Mouse (Mus musculus): ENCODE data around the gene Ccndbp1. TPM values are rescaled to one million over a fixed set of nuclear protein-coding genes. Genes with fewer than 3 reads are reported as not detected.

The Ccndbp1 gene
- total and polyA plus RNA-seq, 2 experiments from 2014 or later = 34.0 to 42.4 TPM

GRCm38 (mm10) chr2:120976308-120976707 is 31.9 kb upstream of the Ccndbp1 start:
- Histone ChIP-seq H3K4me3 (ENCODE audit: low read depth, low read length) (no peak overlapping the region), H3K4me2 (ENCODE audit: low read depth, low read length) (no peak overlapping the region)

GRCm38 (mm10) chr2:120976990-120977925 is 30.9 kb upstream of the Ccndbp1 start, which contains the start of gene Tmem62:
Tmem62 (plus strand) TSS chr2:120977017.
- peak; percentile 32 for TF ChIP-seq CTCF (IDR thresholded peaks at IDR 0.05; ENCODE audit: low read depth)
- TF ChIP-seq EP300 (IDR thresholded peaks at IDR 0.05; ENCODE audit: low read depth) = no peak
- WGBS = 1% methylated on average over 57 of the region's 71 CpGs
- Histone ChIP-seq H3K9me3 (replicated peaks; ENCODE audit: control insufficient read depth, low read length) (no peaks in the 10 kb centered on the region), H3K4me3 (ENCODE audit: low read depth, low read length) (peak within 1 kb of the TSS; percentile 75), H3K36me3 (replicated peaks; ENCODE audit: control insufficient read depth, insufficient read depth, low read length) (no peaks in the 10 kb centered on the region), H3K27me3 (ENCODE audit: control insufficient read depth, insufficient read depth, low read length) (no peaks in the 10 kb centered on the region), H3K4me2 (ENCODE audit: low read depth, low read length) (peak within 1 kb of the TSS; percentile 92), H3K4me1 (ENCODE audit: control insufficient read depth, insufficient read depth) (no peaks in the 10 kb centered on the region), H3K27ac (ENCODE audit: low read depth) (peak within 1 kb of the TSS; percentile 69), H3K9ac (replicated peaks; ENCODE audit: low read depth, low read length) (peak within 1 kb of the TSS; percentile 81)
- DNase-seq (ENCODE audit: low spot score) (peak; percentile 45), ATAC-seq (ENCODE audit: insufficient read depth, low read depth) (peak; percentile 84)

More at GRCm38 (mm10) chr2:120976308-120976707, 31.9 kb upstream of the Ccndbp1 start:
- DNase-seq (ENCODE audit: low spot score) (no peak), ATAC-seq (ENCODE audit: insufficient read depth, low read depth) (no peak)
- Histone ChIP-seq H3K9me3 (replicated peaks; ENCODE audit: control insufficient read depth, low read length) (no peaks in the 10 kb centered on the region), H3K27ac (ENCODE audit: low read depth) (no peak overlapping the region), H3K9ac (replicated peaks; ENCODE audit: low read depth, low read length) (no peak overlapping the region), H3K36me3 (replicated peaks; ENCODE audit: control insufficient read depth, insufficient read depth, low read length) (no peaks in the 10 kb centered on the region), H3K4me1 (ENCODE audit: control insufficient read depth, insufficient read depth) (no peaks in the 10 kb centered on the region), H3K27me3 (ENCODE audit: control insufficient read depth, insufficient read depth, low read length) (no peaks in the 10 kb centered on the region)
- TF ChIP-seq EP300 (IDR thresholded peaks at IDR 0.05; ENCODE audit: low read depth) (no peak), CTCF (IDR thresholded peaks at IDR 0.05; ENCODE audit: low read depth) (peak; percentile 28)
- WGBS = 51% methylated on average over 4 of the region's 4 CpGs

GRCm38 (mm10) chr2:120977926-120978692 is 30.1 kb upstream of the Ccndbp1 start:
- H3K4me3 ChIP-seq (ENCODE audit: low read depth, low read length) = peak overlapping the region; percentile 75
- no peaks in the 10 kb centered on the region for H3K27me3 ChIP-seq (ENCODE audit: control insufficient read depth, insufficient read depth, low read length)
- DNase-seq (ENCODE audit: low spot score) (no peak), ATAC-seq (ENCODE audit: insufficient read depth, low read depth) (no peak)
- peak overlapping the region; percentile 92 for H3K4me2 ChIP-seq (ENCODE audit: low read depth, low read length)
- 87% methylated on average over 8 of the region's 8 CpGs for WGBS
- peak overlapping the region; percentile 81; the same call in 1 of the 2 replicates for H3K9ac ChIP-seq (replicated peaks; ENCODE audit: low read depth, low read length)
- no peaks in the 10 kb centered on the region for H3K9me3 ChIP-seq (replicated peaks; ENCODE audit: control insufficient read depth, low read length)
- TF ChIP-seq CTCF (IDR thresholded peaks at IDR 0.05; ENCODE audit: low read depth) (no peak), EP300 (IDR thresholded peaks at IDR 0.05; ENCODE audit: low read depth) (no peak)
- H3K27ac ChIP-seq (ENCODE audit: low read depth) = peak overlapping the region; percentile 69; the same call in 1 of the 2 replicates
- H3K4me1 ChIP-seq (ENCODE audit: control insufficient read depth, insufficient read depth) = no peaks in the 10 kb centered on the region
- H3K36me3 ChIP-seq (replicated peaks; ENCODE audit: control insufficient read depth, insufficient read depth, low read length) = no peaks in the 10 kb centered on the region

- Histone ChIP-seq H3K27ac (ENCODE audit: low read depth) (no peak overlapping the region), H3K9ac (replicated peaks; ENCODE audit: low read depth, low read length) (no peak overlapping the region), H3K4me1 (ENCODE audit: control insufficient read depth, insufficient read depth) (no peaks in the 10 kb centered on the region), H3K36me3 (replicated peaks; ENCODE audit: control insufficient read depth, insufficient read depth, low read length) (no peaks in the 10 kb centered on the region), H3K4me3 (ENCODE audit: low read depth, low read length) (no peak overlapping the region), H3K4me2 (ENCODE audit: low read depth, low read length) (no peak overlapping the region), H3K9me3 (replicated peaks; ENCODE audit: control insufficient read depth, low read length) (no peaks in the 10 kb centered on the region), H3K27me3 (ENCODE audit: control insufficient read depth, insufficient read depth, low read length) (no peaks in the 10 kb centered on the region)
- WGBS = 63% methylated on average over 2 of the region's 2 CpGs
- no peak for TF ChIP-seq EP300 (IDR thresholded peaks at IDR 0.05; ENCODE audit: low read depth)
- ATAC-seq (ENCODE audit: insufficient read depth, low read depth) (no peak), DNase-seq (ENCODE audit: low spot score) (no peak)
Observed at GRCm38 (mm10) chr2:120978693-120979037, 29.5 kb upstream of the Ccndbp1 start.

- no peak overlapping the region for H3K4me3 ChIP-seq (ENCODE audit: low read depth, low read length)
- no peak for ATAC-seq (ENCODE audit: insufficient read depth, low read depth)
- no peak overlapping the region for H3K9ac ChIP-seq (replicated peaks; ENCODE audit: low read depth, low read length)
- H3K9me3 ChIP-seq (replicated peaks; ENCODE audit: control insufficient read depth, low read length) = no peaks in the 10 kb centered on the region
- no peak for TF ChIP-seq CTCF (IDR thresholded peaks at IDR 0.05; ENCODE audit: low read depth)
- no peaks in the 10 kb centered on the region for H3K27me3 ChIP-seq (ENCODE audit: control insufficient read depth, insufficient read depth, low read length)
- H3K4me2 ChIP-seq (ENCODE audit: low read depth, low read length) = no peak overlapping the region
- DNase-seq (ENCODE audit: low spot score) = no peak
- no peaks in the 10 kb centered on the region for H3K36me3 ChIP-seq (replicated peaks; ENCODE audit: control insufficient read depth, insufficient read depth, low read length)
- 68% methylated on average over 1 of the region's 1 CpGs for WGBS
- no peak overlapping the region for H3K27ac ChIP-seq (ENCODE audit: low read depth)
- no peaks in the 10 kb centered on the region for H3K4me1 ChIP-seq (ENCODE audit: control insufficient read depth, insufficient read depth)
Observed at GRCm38 (mm10) chr2:120979819-120980218, 28.4 kb upstream of the Ccndbp1 start.

Measured in heart, postnatal 0 days (tissue).